Mouse (Mus musculus) brain, embryonic 14.5 days (tissue): ENCODE data around the gene Itpr1. TPM values are rescaled to one million over a fixed set of nuclear protein-coding genes. Genes with fewer than 3 reads are reported as not detected.

Experiments
- DNase-seq: peaks from one replicate; pipeline ENCODE4 v3.0.0-alpha.2; 2011; ENCODE audit warnings: low read depth
- CTCF ChIP-seq: fragments of 200-500 bp; IDR thresholded peaks from 2 replicates; pipeline ENCODE4 v1.5.1; 2012; ENCODE audit warnings: inconsistent platforms, mild to moderate bottlenecking, moderate library complexity, borderline replicate concordance; ENCODE audit not compliant: insufficient read depth, insufficient read length; ENCODE audit errors: extremely low read depth
- POLR2A ChIP-seq: fragments of 200-500 bp; IDR thresholded peaks from 2 replicates; pipeline ENCODE4 v1.6.1; 2012; ENCODE audit warnings: mild to moderate bottlenecking, inconsistent platforms, borderline replicate concordance; ENCODE audit not compliant: poor library complexity, insufficient read depth, insufficient read length, severe bottlenecking; ENCODE audit errors: extremely low read depth
- polyA plus RNA-seq: library from polyadenylated mRNA; depleted of rRNA; stranded (reverse); fragments of >200 nt; gene quantifications from 2 replicates; pipeline ENCODE4 v1.2.3, GENCODE M21; 2012

The Itpr1 gene
- polyA plus RNA-seq, 1 experiment = 9.9 TPM

- no peak for TF ChIP-seq POLR2A
- no peak for TF ChIP-seq CTCF
- DNase-seq = no peak
Observed at GRCm38 (mm10) chr6:108282621-108283020, 69.7 kb downstream of the Itpr1 start.

GRCm38 (mm10) chr6:108284688-108285087 is 71.8 kb downstream of the Itpr1 start:
- no peak for DNase-seq
- TF ChIP-seq POLR2A (no peak), CTCF (no peak)

- TF ChIP-seq POLR2A (no peak), CTCF (no peak)
Observed at GRCm38 (mm10) chr6:108288979-108289378, 76.1 kb downstream of the Itpr1 start.

GRCm38 (mm10) chr6:108290978-108291377 is 78.1 kb downstream of the Itpr1 start:
- TF ChIP-seq CTCF = no peak
- no peak for TF ChIP-seq POLR2A
- DNase-seq = no peak

More at GRCm38 (mm10) chr6:108288979-108289378, 76.1 kb downstream of the Itpr1 start:
- DNase-seq = no peak

GRCm38 (mm10) chr6:108291556-108291955 is 78.7 kb downstream of the Itpr1 start:
- TF ChIP-seq POLR2A (no peak), CTCF (no peak)
- no peak for DNase-seq

GRCm38 (mm10) chr6:108301856-108302255 is 89.0 kb downstream of the Itpr1 start:
- TF ChIP-seq POLR2A = no peak
- TF ChIP-seq CTCF = no peak
- DNase-seq = no peak

GRCm38 (mm10) chr6:108303619-108304567 is 91.0 kb downstream of the Itpr1 start:
- no peak for DNase-seq
- TF ChIP-seq POLR2A = no peak
- no peak for TF ChIP-seq CTCF

GRCm38 (mm10) chr6:108305171-108305779 is 92.4 kb downstream of the Itpr1 start:
- DNase-seq = no peak
- TF ChIP-seq POLR2A (no peak), CTCF (no peak)

- DNase-seq = no peak
- TF ChIP-seq CTCF (no peak), POLR2A (no peak)
Observed at GRCm38 (mm10) chr6:108306240-108306639, 93.3 kb downstream of the Itpr1 start.

- DNase-seq = no peak
Observed at GRCm38 (mm10) chr6:108306910-108307584, 94.2 kb downstream of the Itpr1 start.

GRCm38 (mm10) chr6:108307770-108308169 is 94.9 kb downstream of the Itpr1 start:
- DNase-seq = no peak
- TF ChIP-seq POLR2A (no peak), CTCF (no peak)

More at GRCm38 (mm10) chr6:108306910-108307584, 94.2 kb downstream of the Itpr1 start:
- TF ChIP-seq CTCF (no peak), POLR2A (no peak)

- DNase-seq = peak; percentile 46
- no peak for TF ChIP-seq POLR2A
- no peak for TF ChIP-seq CTCF
Observed at GRCm38 (mm10) chr6:108309391-108310182, 96.7 kb downstream of the Itpr1 start.

GRCm38 (mm10) chr6:108313056-108313455 is 100.2 kb downstream of the Itpr1 start:
- TF ChIP-seq POLR2A (no peak), CTCF (no peak)
- no peak for DNase-seq

- DNase-seq = no peak
- TF ChIP-seq POLR2A (no peak), CTCF (no peak)
Observed at GRCm38 (mm10) chr6:108313997-108314396, 101.1 kb downstream of the Itpr1 start.
